Mouse (Mus musculus): Measurements from ENCODE around the gene Spsb3. TPM values are rescaled to one million over a fixed set of nuclear protein-coding genes. Genes with fewer than 3 reads are reported as not detected.

Gene Spsb3
- polyA plus RNA-seq, 1 experiment from 2014 or later = 25.2 TPM

GRCm38 (mm10) chr17:24903767-24904166 is 17.3 kb downstream of the Spsb3 start:
- 90% methylated on average over 9 of the region's 9 CpGs for WGBS (ENCODE audit: insufficient replicate concordance)
- no peak overlapping the region for H3K4me3 ChIP-seq (ENCODE audit: low read depth, low read length)
- H3K9ac ChIP-seq (ENCODE audit: low read depth, low read length) = no peak overlapping the region
- peaks cover 64% of the 10 kb centered on the region for H3K36me3 ChIP-seq (ENCODE audit: control insufficient read depth, insufficient read depth, low read length)
- H3K27me3 ChIP-seq (ENCODE audit: control insufficient read depth, insufficient read depth, low read length) = no peaks in the 10 kb centered on the region
- no peak overlapping the region for H3K27ac ChIP-seq (ENCODE audit: low read depth, low read length)
- no peak overlapping the region for H3K4me2 ChIP-seq
- 0 out of 2 replicates have a peak, but pooled peaks cover 3% of the 10 kb centered on the region for H3K4me1 ChIP-seq (ENCODE audit: control insufficient read depth, insufficient read depth, low read length)
- H3K9me3 ChIP-seq (replicated peaks; ENCODE audit: control insufficient read depth, low read length) = no peaks in the 10 kb centered on the region
- no peak for ATAC-seq (replicated peaks; ENCODE audit: insufficient number of reproducible peaks, low FRiP score, low TSS enrichment)

GRCm38 (mm10) chr17:24907591-24907990 is 21.1 kb downstream of the Spsb3 start:
- H3K9ac ChIP-seq (ENCODE audit: low read depth, low read length) = no peak overlapping the region
- no peaks in the 10 kb centered on the region for H3K27me3 ChIP-seq (ENCODE audit: control insufficient read depth, insufficient read depth, low read length)
- no peak overlapping the region for H3K27ac ChIP-seq (ENCODE audit: low read depth, low read length)
- WGBS (ENCODE audit: insufficient replicate concordance) = 89% methylated on average over 2 of the region's 2 CpGs
- no peaks in the 10 kb centered on the region for H3K9me3 ChIP-seq (replicated peaks; ENCODE audit: control insufficient read depth, low read length)
- no peak overlapping the region for H3K4me3 ChIP-seq (ENCODE audit: low read depth, low read length)
- no peaks in the 10 kb centered on the region for H3K4me1 ChIP-seq (ENCODE audit: control insufficient read depth, insufficient read depth, low read length)
- H3K4me2 ChIP-seq = no peak overlapping the region
- ATAC-seq (replicated peaks; ENCODE audit: insufficient number of reproducible peaks, low FRiP score, low TSS enrichment) = no peak
- peaks cover 33% of the 10 kb centered on the region for H3K36me3 ChIP-seq (ENCODE audit: control insufficient read depth, insufficient read depth, low read length)

- no peak overlapping the region for H3K27ac ChIP-seq (ENCODE audit: low read depth, low read length)
- ATAC-seq (replicated peaks; ENCODE audit: insufficient number of reproducible peaks, low FRiP score, low TSS enrichment) = no peak
- H3K36me3 ChIP-seq (ENCODE audit: control insufficient read depth, insufficient read depth, low read length) = peaks cover 37% of the 10 kb centered on the region
- no peak overlapping the region for H3K9ac ChIP-seq (ENCODE audit: low read depth, low read length)
- H3K4me1 ChIP-seq (ENCODE audit: control insufficient read depth, insufficient read depth, low read length) = no peaks in the 10 kb centered on the region
- H3K9me3 ChIP-seq (replicated peaks; ENCODE audit: control insufficient read depth, low read length) = no peaks in the 10 kb centered on the region
- no peaks in the 10 kb centered on the region for H3K27me3 ChIP-seq (ENCODE audit: control insufficient read depth, insufficient read depth, low read length)
- H3K4me3 ChIP-seq (ENCODE audit: low read depth, low read length) = no peak overlapping the region
- no peak overlapping the region for H3K4me2 ChIP-seq
Observed at GRCm38 (mm10) chr17:24913984-24914383, 27.5 kb downstream of the Spsb3 start.

DNA sequence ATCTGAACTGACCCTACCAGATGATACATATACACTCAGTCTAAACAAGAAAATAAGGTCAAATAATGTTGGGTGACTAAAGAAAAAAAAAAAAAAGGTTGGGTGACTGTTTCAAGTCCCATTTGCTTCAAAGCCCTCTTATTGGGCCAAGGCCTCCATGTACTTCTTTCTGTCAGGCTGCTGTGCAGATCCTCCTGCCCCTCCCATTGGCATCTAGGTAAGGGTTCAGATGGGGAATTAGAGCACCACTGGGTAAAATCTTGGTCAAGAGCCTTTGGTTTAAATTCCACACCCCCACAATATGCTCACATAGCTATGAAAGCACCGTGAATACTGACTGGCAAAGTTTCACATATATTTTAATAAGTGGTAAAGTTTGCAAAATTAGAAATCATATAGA is 36.8 kb downstream of the Spsb3 start:
- H3K36me3 ChIP-seq (ENCODE audit: control insufficient read depth, insufficient read depth, low read length) = peaks cover 52% of the 10 kb centered on the region
- no peak overlapping the region for H3K9ac ChIP-seq (ENCODE audit: low read depth, low read length)
- no peaks in the 10 kb centered on the region for H3K4me1 ChIP-seq (ENCODE audit: control insufficient read depth, insufficient read depth, low read length)
- 100% methylated on average over 1 of the region's 1 CpGs for WGBS (ENCODE audit: insufficient replicate concordance)
- no peaks in the 10 kb centered on the region for H3K27me3 ChIP-seq (ENCODE audit: control insufficient read depth, insufficient read depth, low read length)
- H3K9me3 ChIP-seq (replicated peaks; ENCODE audit: control insufficient read depth, low read length) = no peaks in the 10 kb centered on the region
- no peak overlapping the region for H3K27ac ChIP-seq (ENCODE audit: low read depth, low read length)
- no peak overlapping the region for H3K4me3 ChIP-seq (ENCODE audit: low read depth, low read length)
- H3K4me2 ChIP-seq = no peak overlapping the region
- ATAC-seq (replicated peaks; ENCODE audit: insufficient number of reproducible peaks, low FRiP score, low TSS enrichment) = no peak

- no peak for ATAC-seq (replicated peaks; ENCODE audit: insufficient number of reproducible peaks, low FRiP score, low TSS enrichment)
- no peak overlapping the region for H3K4me2 ChIP-seq
- H3K9me3 ChIP-seq (replicated peaks; ENCODE audit: control insufficient read depth, low read length) = no peaks in the 10 kb centered on the region
- 75% methylated on average over 1 of the region's 1 CpGs for WGBS (ENCODE audit: insufficient replicate concordance)
- H3K9ac ChIP-seq (ENCODE audit: low read depth, low read length) = no peak overlapping the region
- H3K4me3 ChIP-seq (ENCODE audit: low read depth, low read length) = no peak overlapping the region
- no peaks in the 10 kb centered on the region for H3K27me3 ChIP-seq (ENCODE audit: control insufficient read depth, insufficient read depth, low read length)
- H3K36me3 ChIP-seq (ENCODE audit: control insufficient read depth, insufficient read depth, low read length) = peaks cover 16% of the 10 kb centered on the region
- no peak overlapping the region for H3K27ac ChIP-seq (ENCODE audit: low read depth, low read length)
- H3K4me1 ChIP-seq (ENCODE audit: control insufficient read depth, insufficient read depth, low read length) = peaks cover 5% of the 10 kb centered on the region
Observed at GRCm38 (mm10) chr17:24929506-24929905, 43.1 kb downstream of the Spsb3 start.

GRCm38 (mm10) chr17:24932431-24932830 is 46.0 kb downstream of the Spsb3 start:
- no peak for ATAC-seq (replicated peaks; ENCODE audit: insufficient number of reproducible peaks, low FRiP score, low TSS enrichment)
- WGBS (ENCODE audit: insufficient replicate concordance) = 91% methylated on average over 4 of the region's 4 CpGs
- peaks cover 18% of the 10 kb centered on the region for H3K4me1 ChIP-seq (ENCODE audit: control insufficient read depth, insufficient read depth, low read length)
- no peak overlapping the region for H3K9ac ChIP-seq (ENCODE audit: low read depth, low read length)
- H3K4me3 ChIP-seq (ENCODE audit: low read depth, low read length) = no peak overlapping the region
- H3K9me3 ChIP-seq (replicated peaks; ENCODE audit: control insufficient read depth, low read length) = no peaks in the 10 kb centered on the region
- H3K27me3 ChIP-seq (ENCODE audit: control insufficient read depth, insufficient read depth, low read length) = no peaks in the 10 kb centered on the region
- H3K27ac ChIP-seq (ENCODE audit: low read depth, low read length) = no peak overlapping the region
- H3K36me3 ChIP-seq (ENCODE audit: control insufficient read depth, insufficient read depth, low read length) = 0 out of 2 replicates have a peak, but pooled peaks cover under 1% of the 10 kb centered on the region
- H3K4me2 ChIP-seq = no peak overlapping the region

DNA sequence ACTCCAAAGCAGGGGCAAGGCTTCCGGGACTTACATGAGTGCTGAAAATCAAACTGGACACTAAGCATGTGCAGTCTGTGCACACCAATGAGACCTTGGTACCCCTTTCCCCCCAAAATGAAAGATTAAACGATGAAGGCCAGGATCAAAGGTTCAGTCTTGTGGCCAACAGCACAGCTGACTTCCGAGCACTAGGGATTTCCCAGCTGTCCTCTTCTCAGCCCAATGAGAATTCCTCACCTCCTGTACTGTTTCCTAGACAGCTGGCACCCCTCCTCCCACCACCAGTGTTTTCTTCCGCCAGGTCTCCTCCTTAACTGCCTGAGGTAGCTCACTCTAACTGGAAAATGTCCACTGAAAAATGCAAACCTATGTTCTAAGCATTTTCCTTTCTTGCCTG is 46.7 kb downstream of the Spsb3 start:
- 78% methylated on average over 4 of the region's 4 CpGs for WGBS (ENCODE audit: insufficient replicate concordance)
- Histone ChIP-seq H3K36me3 (ENCODE audit: control insufficient read depth, insufficient read depth, low read length) (no peaks in the 10 kb centered on the region), H3K4me1 (ENCODE audit: control insufficient read depth, insufficient read depth, low read length) (peaks cover 18% of the 10 kb centered on the region), H3K4me2 (no peak overlapping the region), H3K4me3 (ENCODE audit: low read depth, low read length) (no peak overlapping the region), H3K27ac (ENCODE audit: low read depth, low read length) (no peak overlapping the region), H3K9ac (ENCODE audit: low read depth, low read length) (no peak overlapping the region), H3K9me3 (replicated peaks; ENCODE audit: control insufficient read depth, low read length) (no peaks in the 10 kb centered on the region), H3K27me3 (ENCODE audit: control insufficient read depth, insufficient read depth, low read length) (no peaks in the 10 kb centered on the region)
- ATAC-seq (replicated peaks; ENCODE audit: insufficient number of reproducible peaks, low FRiP score, low TSS enrichment) = no peak

GRCm38 (mm10) chr17:24934926-24935325 is 48.5 kb downstream of the Spsb3 start:
- H3K36me3 ChIP-seq (ENCODE audit: control insufficient read depth, insufficient read depth, low read length) = no peaks in the 10 kb centered on the region
- H3K4me2 ChIP-seq = peak overlapping the region; percentile 85
- WGBS (ENCODE audit: insufficient replicate concordance) = 32% methylated on average over 4 of the region's 4 CpGs

DNA sequence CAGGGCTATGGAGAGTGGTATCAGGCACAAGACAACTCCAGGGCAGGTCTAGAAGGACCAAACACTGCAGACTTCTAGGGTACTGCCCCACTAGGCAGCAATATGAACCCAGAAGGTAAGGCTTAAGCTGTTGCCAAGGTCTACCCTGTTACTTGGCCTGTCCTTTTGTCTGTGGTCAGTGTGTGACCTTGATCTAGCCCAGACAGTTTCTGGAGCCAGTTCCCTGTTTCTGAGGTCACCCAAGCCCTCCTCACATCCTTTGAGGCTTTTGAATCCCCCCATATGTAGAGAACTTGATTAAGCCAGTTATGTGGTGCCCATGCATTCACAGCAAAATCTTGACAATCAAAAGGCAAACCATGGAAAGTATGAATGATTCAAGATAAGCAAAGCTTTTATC is 49.2 kb downstream of the Spsb3 start:
- H3K4me2 ChIP-seq = peak overlapping the region; percentile 85
- peak overlapping the region; percentile 93 for H3K9ac ChIP-seq (ENCODE audit: low read depth, low read length)
- no peaks in the 10 kb centered on the region for H3K36me3 ChIP-seq (ENCODE audit: control insufficient read depth, insufficient read depth, low read length)
- no peak for ATAC-seq (replicated peaks; ENCODE audit: insufficient number of reproducible peaks, low FRiP score, low TSS enrichment)
- H3K9me3 ChIP-seq (replicated peaks; ENCODE audit: control insufficient read depth, low read length) = no peaks in the 10 kb centered on the region
- H3K27me3 ChIP-seq (ENCODE audit: control insufficient read depth, insufficient read depth, low read length) = no peaks in the 10 kb centered on the region
- peak overlapping the region; percentile 98 for H3K4me3 ChIP-seq (ENCODE audit: low read depth, low read length)
- H3K4me1 ChIP-seq (ENCODE audit: control insufficient read depth, insufficient read depth, low read length) = peaks cover 18% of the 10 kb centered on the region
- H3K27ac ChIP-seq (ENCODE audit: low read depth, low read length) = no peak overlapping the region

More at GRCm38 (mm10) chr17:24934926-24935325, 48.5 kb downstream of the Spsb3 start:
- peak overlapping the region; percentile 93; the same call in 1 of the 2 replicates for H3K9ac ChIP-seq (ENCODE audit: low read depth, low read length)
- H3K4me1 ChIP-seq (ENCODE audit: control insufficient read depth, insufficient read depth, low read length) = peaks cover 18% of the 10 kb centered on the region
- no peaks in the 10 kb centered on the region for H3K9me3 ChIP-seq (replicated peaks; ENCODE audit: control insufficient read depth, low read length)
- H3K27me3 ChIP-seq (ENCODE audit: control insufficient read depth, insufficient read depth, low read length) = no peaks in the 10 kb centered on the region
- ATAC-seq (replicated peaks; ENCODE audit: insufficient number of reproducible peaks, low FRiP score, low TSS enrichment) = no peak
- H3K4me3 ChIP-seq (ENCODE audit: low read depth, low read length) = peak overlapping the region; percentile 98
- no peak overlapping the region for H3K27ac ChIP-seq (ENCODE audit: low read depth, low read length)

Measured in heart, embryonic 11.5 days (tissue).